8 mouse cellular contexts compared by ENCODE assay signal in genomic region chr7:67463565-67463964, GRCm38 (mm10).
DNase-seq lines count a peak whose midpoint lies in the region; ATAC-seq lines count a peak whose summit lies in the region.

No protein-coding gene starts in this region.

- H3K27me3 ChIP-seq in forebrain, embryonic 13.5 days: peaks cover 33% of the 10 kb centered on the region
- no peaks in the 10 kb centered on the region for H3K27me3 ChIP-seq in forebrain, embryonic 16.5 days (replicated peaks; ENCODE audit: control insufficient read depth, insufficient read depth, low read length)
- H3K27me3 ChIP-seq in embryonic facial prominence, embryonic 14.5 days (replicated peaks; ENCODE audit: control insufficient read depth, insufficient read depth, low read length): no peaks in the 10 kb centered on the region

- no peaks in the 10 kb centered on the region for H3K9me3 ChIP-seq in forebrain, embryonic 13.5 days (replicated peaks)
- no peaks in the 10 kb centered on the region for H3K9me3 ChIP-seq in forebrain, embryonic 16.5 days (ENCODE audit: control insufficient read depth, low read length)
- no peaks in the 10 kb centered on the region for H3K9me3 ChIP-seq in embryonic facial prominence, embryonic 14.5 days (ENCODE audit: control insufficient read depth, low read length)

- peaks cover 29% of the 10 kb centered on the region for H3K4me1 ChIP-seq in forebrain, embryonic 13.5 days
- peaks cover 13% of the 10 kb centered on the region for H3K4me1 ChIP-seq in forebrain, embryonic 16.5 days (replicated peaks; ENCODE audit: control insufficient read depth, insufficient read depth, low read length)
- peaks cover 3% of the 10 kb centered on the region; the same call in 1 of the 2 replicates for H3K4me1 ChIP-seq in embryonic facial prominence, embryonic 14.5 days (ENCODE audit: control insufficient read depth, insufficient read depth, low read length)

- H3K4me2 ChIP-seq in forebrain, embryonic 13.5 days: no peak overlapping the region
- no peak overlapping the region for H3K4me2 ChIP-seq in forebrain, embryonic 16.5 days (ENCODE audit: low read length)
- H3K4me2 ChIP-seq in embryonic facial prominence, embryonic 14.5 days (ENCODE audit: low read depth, low read length): no peak overlapping the region

- ATAC-seq in forebrain, embryonic 13.5 days: peak; percentile 34; the same call in 1 of the 2 replicates
- ATAC-seq in forebrain, embryonic 16.5 days: no peak
- no peak; the same call in 1 of the 2 replicates for ATAC-seq in embryonic facial prominence, embryonic 14.5 days (ENCODE audit: low read depth)

- peak; percentile 46 for DNase-seq in embryonic facial prominence, embryonic 14.5 days (ENCODE audit: low spot score)
- DNase-seq in kidney, adult 11 months: peak; percentile 68
- DNase-seq in lung, postnatal 14 days: peak; percentile 75
- DNase-seq in B cell, adult 2 months: no peak
- DNase-seq in thymus, postnatal 0 days (ENCODE audit: low spot score): no peak
- no peak for DNase-seq in layer of hippocampus, adult 18-20 months (ENCODE audit: low spot score in 2 of 2)

- no peak overlapping the region for H3K27ac ChIP-seq in forebrain, embryonic 13.5 days
- no peak overlapping the region for H3K27ac ChIP-seq in forebrain, embryonic 16.5 days (ENCODE audit: low read length)
- no peak overlapping the region for H3K27ac ChIP-seq in embryonic facial prominence, embryonic 14.5 days (replicated peaks; ENCODE audit: low read depth, low read length)

- WGBS in forebrain, embryonic 13.5 days: 5% methylated on average over 7 of the region's 7 CpGs
- WGBS in forebrain, embryonic 16.5 days: 15% methylated on average over 7 of the region's 7 CpGs
- 41% methylated on average over 7 of the region's 7 CpGs for WGBS in embryonic facial prominence, embryonic 14.5 days

- no peak overlapping the region for H3K4me3 ChIP-seq in forebrain, embryonic 13.5 days
- no peak overlapping the region for H3K4me3 ChIP-seq in forebrain, embryonic 16.5 days (replicated peaks; ENCODE audit: low read length)
- no peak overlapping the region for H3K4me3 ChIP-seq in embryonic facial prominence, embryonic 14.5 days (ENCODE audit: low read depth, low read length)

- H3K9ac ChIP-seq in forebrain, embryonic 13.5 days: no peak overlapping the region
- no peak overlapping the region for H3K9ac ChIP-seq in forebrain, embryonic 16.5 days (replicated peaks; ENCODE audit: low read depth, low read length)
- no peak overlapping the region for H3K9ac ChIP-seq in embryonic facial prominence, embryonic 14.5 days (ENCODE audit: low read depth, low read length)

- H3K36me3 ChIP-seq in forebrain, embryonic 13.5 days (ENCODE audit: poor library complexity, severe bottlenecking): no peaks in the 10 kb centered on the region
- H3K36me3 ChIP-seq in forebrain, embryonic 16.5 days (ENCODE audit: control insufficient read depth, insufficient read depth): no peaks in the 10 kb centered on the region
- H3K36me3 ChIP-seq in embryonic facial prominence, embryonic 14.5 days (ENCODE audit: control insufficient read depth, insufficient read depth, low read length): no peaks in the 10 kb centered on the region

Comparison
In these comparisons a context has a peak if more than half of its experiments do, and no peak if none do; other contexts are left out.
1. DNase-seq: peak in embryonic facial prominence, embryonic 14.5 days (single experiment), kidney, adult 11 months (single experiment) and lung, postnatal 14 days (single experiment); none in B cell, adult 2 months (0 of 2), thymus, postnatal 0 days (single experiment) and layer of hippocampus, adult 18-20 months (0 of 2).